Mouse (Mus musculus) forebrain, embryonic 11.5 days (tissue): Measurements from ENCODE around the gene Sympk. TPM values are rescaled to one million over a fixed set of nuclear protein-coding genes. Genes with fewer than 3 reads are reported as not detected.

Experiments
- ATAC-seq: fragments of 200-750 bp; cut with Nextera tagmentation; replicated peaks from 2 replicates; pipeline ENCODE4 v1.8.0; 2017; ENCODE audit warnings: moderate TSS enrichment; ENCODE audit not compliant: low FRiP score
- DNase-seq: peaks from one replicate; pipeline ENCODE4 v3.0.0-alpha.2; 2017; ENCODE audit warnings: low spot score
- H3K27ac ChIP-seq: fragments of 300-500 bp; sonication (generic); 2 replicates; pipeline ENCODE4 v1.5.1; 2014; ENCODE audit warnings: low read depth, low read length
- H3K27me3 ChIP-seq: fragments of 300-500 bp; sonication (generic); 2 replicates; pipeline ENCODE4 v1.6.1; 2014; ENCODE audit warnings: mild to moderate bottlenecking, low read length, mixed read lengths; ENCODE audit not compliant: control insufficient read depth, insufficient read depth
- H3K36me3 ChIP-seq: fragments of 300-500 bp; sonication (generic); 2 replicates; pipeline ENCODE4 v1.6.1; 2014; ENCODE audit warnings: mild to moderate bottlenecking, low read length, moderate library complexity, mixed read lengths; ENCODE audit not compliant: control insufficient read depth, insufficient read depth
- H3K4me1 ChIP-seq: fragments of 300-500 bp; sonication (generic); replicated peaks from 2 replicates; pipeline ENCODE4 v1.6.1; 2014; ENCODE audit warnings: low read length, mixed read lengths; ENCODE audit not compliant: control insufficient read depth, insufficient read depth
- H3K4me2 ChIP-seq: fragments of 300-500 bp; sonication (generic); 2 replicates; pipeline ENCODE4 v1.6.1; 2014; ENCODE audit warnings: low read depth, mild to moderate bottlenecking, low read length, moderate library complexity, mixed read lengths; ENCODE audit not compliant: severe bottlenecking
- H3K4me3 ChIP-seq: fragments of 300-500 bp; sonication (generic); 2 replicates; pipeline ENCODE4 v1.5.1; 2014; ENCODE audit warnings: low read depth, low read length
- H3K9ac ChIP-seq: fragments of 300-500 bp; sonication (generic); 2 replicates; pipeline ENCODE4 v1.6.1; 2014; ENCODE audit warnings: low read length
- H3K9me3 ChIP-seq: fragments of 300-500 bp; sonication (generic); 2 replicates; pipeline ENCODE4 v1.6.1; 2016; ENCODE audit warnings: low read length, mixed read lengths; ENCODE audit not compliant: control insufficient read depth
- WGBS: fragments of 180-500 bp; shearing (Covaris S2); extraction: QIAGEN DNeasy Blood & Tissue Kit; methylation state at CpG from one replicate; pipeline ENCODE4 v1.1.7; 2014; 5-methylcytosine and 5-hydroxymethylcytosine counted together
- polyA plus RNA-seq: library from polyadenylated mRNA; unstranded; fragments of >200 nt; fragmentation: Nextera tagmentation; extraction: Ambion mirVana; gene quantifications from 2 replicates; pipeline ENCODE4 v1.2.1, GENCODE M21; 2014

The Sympk gene
- polyA plus RNA-seq, 1 experiment from 2014 or later: 31.0 TPM

- Histone ChIP-seq H3K4me1 (peaks cover 33% of the 10 kb centered on the region), H3K9me3 (no peaks in the 10 kb centered on the region), H3K4me3 (peak overlapping the region; percentile 72), H3K36me3 (no peaks in the 10 kb centered on the region), H3K27ac (peak overlapping the region; percentile 76), H3K27me3 (peaks cover 13% of the 10 kb centered on the region), H3K4me2 (peak overlapping the region; percentile 95), H3K9ac (peak overlapping the region; percentile 56)
- DNase-seq: peak; percentile 92
- WGBS: 0% methylated on average over 15 of the region's 15 CpGs
- ATAC-seq: peak; percentile 44
Observed at GRCm38 (mm10) chr7:19093174-19093521, 69.0 kb downstream of the Sympk start.

- DNase-seq: peak; percentile 99
- H3K36me3 ChIP-seq: no peaks in the 10 kb centered on the region
- WGBS: under 1% methylated on average over 45 of the region's 45 CpGs
Observed at GRCm38 (mm10) chr7:19093537-19094385, 69.6 kb downstream of the Sympk start.

GRCm38 (mm10) chr7:19094471-19094825 lies 70.3 kb downstream of the Sympk start, which contains the start of gene Six5:
TSS of gene Six5 (plus strand) at chr7:19094594.
- under 1% methylated on average over 23 of the region's 36 CpGs for WGBS
- Histone ChIP-seq H3K4me2 (peak within 1 kb of the TSS; percentile 95), H3K4me3 (peak within 1 kb of the TSS; percentile 72), H3K27ac (peak within 1 kb of the TSS; percentile 97), H3K27me3 (peaks cover 13% of the 10 kb centered on the region), H3K9me3 (no peaks in the 10 kb centered on the region), H3K4me1 (peaks cover 33% of the 10 kb centered on the region), H3K9ac (peak within 1 kb of the TSS; percentile 93), H3K36me3 (no peaks in the 10 kb centered on the region)
- DNase-seq (no peak), ATAC-seq (no peak)

More at GRCm38 (mm10) chr7:19093537-19094385, 69.6 kb downstream of the Sympk start:
- peak overlapping the region; percentile 93 for H3K9ac ChIP-seq
- peak overlapping the region; percentile 97 for H3K27ac ChIP-seq
- H3K4me1 ChIP-seq: peaks cover 33% of the 10 kb centered on the region
- no peaks in the 10 kb centered on the region for H3K9me3 ChIP-seq
- H3K27me3 ChIP-seq: peaks cover 13% of the 10 kb centered on the region
- peak; percentile 85 for ATAC-seq
- H3K4me3 ChIP-seq: peak overlapping the region; percentile 72
- H3K4me2 ChIP-seq: peak overlapping the region; percentile 95

- WGBS: under 1% methylated on average over 84 of the region's 87 CpGs
Observed at GRCm38 (mm10) chr7:19094826-19095750, 70.9 kb downstream of the Sympk start.

DNA sequence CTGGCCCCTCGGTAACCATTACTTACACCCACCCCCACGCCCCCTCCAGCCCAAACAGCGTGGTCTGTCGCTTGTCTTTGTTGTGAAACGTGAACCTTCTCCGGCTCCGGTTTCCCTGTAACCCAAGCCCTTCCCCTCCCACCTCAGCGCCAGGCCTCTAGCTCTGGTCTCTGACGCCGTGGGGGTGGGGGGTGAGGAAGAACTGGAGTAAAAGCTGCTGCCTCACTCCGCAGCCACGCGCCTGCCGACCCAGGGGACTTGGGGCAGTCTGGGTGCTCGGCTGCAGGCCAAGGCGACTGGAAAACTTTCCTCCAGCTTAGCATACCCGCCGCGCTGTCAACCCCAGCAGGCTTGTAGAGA lies 71.6 kb downstream of the Sympk start:
- H3K27me3 ChIP-seq: peaks cover 11% of the 10 kb centered on the region
- peak; percentile 86 for DNase-seq
- no peaks in the 10 kb centered on the region for H3K36me3 ChIP-seq
- no peaks in the 10 kb centered on the region for H3K9me3 ChIP-seq
- peak overlapping the region; percentile 72 for H3K4me3 ChIP-seq
- under 1% methylated on average over 19 of the region's 19 CpGs for WGBS
- peak overlapping the region; percentile 95 for H3K4me2 ChIP-seq
- peaks cover 33% of the 10 kb centered on the region for H3K4me1 ChIP-seq
- ATAC-seq: no peak
- peak overlapping the region; percentile 93 for H3K9ac ChIP-seq
- 0 out of 2 replicates have a peak overlapping the region, but pooled peaks have one; percentile 12 for H3K27ac ChIP-seq

More at GRCm38 (mm10) chr7:19094826-19095750, 70.9 kb downstream of the Sympk start:
- Histone ChIP-seq H3K4me1 (peaks cover 33% of the 10 kb centered on the region), H3K9ac (peak overlapping the region; percentile 93), H3K36me3 (no peaks in the 10 kb centered on the region), H3K4me3 (peak overlapping the region; percentile 72), H3K4me2 (peak overlapping the region; percentile 95), H3K27me3 (peaks cover 13% of the 10 kb centered on the region), H3K27ac (peak overlapping the region; percentile 97), H3K9me3 (no peaks in the 10 kb centered on the region)
- ATAC-seq (no peak), DNase-seq (peak; percentile 86)

DNA sequence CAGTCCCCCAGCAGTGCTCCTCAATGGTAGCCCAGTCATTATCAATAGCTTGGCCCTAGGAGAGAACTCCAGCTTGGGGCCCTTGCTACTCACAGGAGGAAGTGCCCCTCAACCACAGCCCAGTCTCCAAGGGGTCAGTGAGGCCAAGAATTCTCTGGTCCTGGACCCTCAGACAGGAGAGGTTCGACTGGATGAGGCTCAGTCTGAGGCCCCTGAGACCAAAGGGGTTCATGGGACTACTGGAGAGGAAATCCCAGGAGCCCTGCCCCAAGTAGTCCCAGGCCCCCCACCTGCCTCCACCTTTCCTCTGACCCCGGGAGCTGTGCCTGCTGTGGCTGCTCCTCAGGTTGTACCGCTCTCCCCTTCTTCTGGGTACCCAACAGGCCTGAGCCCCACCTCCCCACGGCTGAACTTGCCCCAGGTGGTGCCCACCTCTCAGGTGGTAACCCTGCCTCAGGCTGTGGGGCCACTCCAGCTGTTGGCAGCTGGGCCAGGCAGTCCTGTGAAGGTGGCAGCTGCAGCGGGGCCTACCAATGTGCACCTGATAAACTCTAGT lies 72.3 kb downstream of the Sympk start:
- peak overlapping the region; percentile 93 for H3K9ac ChIP-seq
- DNase-seq (no peak), ATAC-seq (no peak)
- no peaks in the 10 kb centered on the region for H3K36me3 ChIP-seq
- H3K27me3 ChIP-seq: peaks cover 4% of the 10 kb centered on the region
- no peak overlapping the region for H3K27ac ChIP-seq
- peak overlapping the region; percentile 95 for H3K4me2 ChIP-seq
- WGBS: 52% methylated on average over 5 of the region's 5 CpGs
- no peaks in the 10 kb centered on the region for H3K9me3 ChIP-seq
- H3K4me1 ChIP-seq: peaks cover 32% of the 10 kb centered on the region
- peak overlapping the region; percentile 72 for H3K4me3 ChIP-seq

GRCm38 (mm10) chr7:19097217-19097616 lies 73.0 kb downstream of the Sympk start:
- Histone ChIP-seq H3K4me3 (no peak overlapping the region), H3K27ac (no peak overlapping the region), H3K9me3 (no peaks in the 10 kb centered on the region), H3K9ac (no peak overlapping the region), H3K4me2 (no peak overlapping the region), H3K4me1 (peaks cover 28% of the 10 kb centered on the region), H3K36me3 (no peaks in the 10 kb centered on the region), H3K27me3 (no peaks in the 10 kb centered on the region)
- 66% methylated on average over 2 of the region's 2 CpGs for WGBS
- DNase-seq (no peak), ATAC-seq (no peak)

DNA sequence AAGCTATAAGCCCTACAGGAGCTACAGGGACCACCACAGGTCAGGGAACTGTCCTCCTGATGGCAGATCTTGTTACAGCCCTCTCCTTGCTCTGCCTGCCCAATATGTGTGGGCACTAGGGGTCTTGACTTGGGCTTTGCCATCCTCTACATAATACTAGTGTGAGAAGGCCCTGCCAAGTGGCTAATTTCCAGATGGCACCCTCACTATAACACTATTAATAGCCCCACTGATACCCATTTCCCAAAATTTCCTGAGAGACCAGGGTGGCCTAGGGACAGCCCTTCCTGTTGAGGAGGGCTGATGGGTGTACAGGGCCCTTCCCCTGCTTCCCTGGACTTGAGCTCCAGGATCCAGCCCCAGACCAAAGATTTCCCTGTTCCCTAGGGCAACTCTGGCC lies 73.7 kb downstream of the Sympk start:
- Histone ChIP-seq H3K36me3 (no peaks in the 10 kb centered on the region), H3K4me1 (peaks cover 22% of the 10 kb centered on the region)

More for the DNA sequence above, 73.7 kb downstream of the Sympk start:
- ATAC-seq (no peak), DNase-seq (no peak)
- Histone ChIP-seq H3K9me3 (no peaks in the 10 kb centered on the region), H3K27ac (no peak overlapping the region), H3K4me3 (no peak overlapping the region), H3K9ac (no peak overlapping the region), H3K27me3 (no peaks in the 10 kb centered on the region), H3K4me2 (no peak overlapping the region)
